Mouse (Mus musculus): Measurements from ENCODE around the gene Phlpp1.

- TF ChIP-seq CTCF (IDR thresholded peaks at IDR 0.05; ENCODE audit: borderline replicate concordance, extremely low read depth, insufficient read depth, insufficient read length) (0 out of 2 replicates have a peak, but pooled peaks have one; percentile 5), POLR2A (IDR thresholded peaks at IDR 0.05; ENCODE audit: borderline replicate concordance, extremely low read depth, insufficient read depth, insufficient read length, poor library complexity, severe bottlenecking) (no peak)
Observed at GRCm38 (mm10) chr1:106151846-106152245, 19.7 kb upstream of the Phlpp1 start.

Measured in brain, embryonic 14.5 days (tissue).